Mouse (Mus musculus) C2C12 (cell line): ENCODE measurements around the gene Mogat2. TPM values are rescaled to one million over a fixed set of nuclear protein-coding genes. Genes with fewer than 3 reads are reported as not detected.

ENCODE experiments used
- H3K27me3 ChIP-seq: one replicate; pipeline ENCODE4 v1.6.1; 2011; ENCODE audit not compliant: control insufficient read depth, insufficient read depth, insufficient read length
- H3K36me3 ChIP-seq: one replicate; pipeline ENCODE4 v1.6.1; 2011; ENCODE audit not compliant: control insufficient read depth, insufficient read depth
- H3K4me3 ChIP-seq: one replicate; pipeline ENCODE4 v1.5.1; 2011; ENCODE audit warnings: mild to moderate bottlenecking, control low read depth; ENCODE audit not compliant: poor library complexity, insufficient read depth, severe bottlenecking
- H3K79me2 ChIP-seq: one replicate; pipeline ENCODE4 v1.6.1; 2011; ENCODE audit not compliant: control insufficient read depth, insufficient read depth
- H3K79me3 ChIP-seq: one replicate; pipeline ENCODE4 v1.6.1; 2011; ENCODE audit warnings: low read depth, control low read depth
- H3ac ChIP-seq: one replicate; pipeline ENCODE3; 2011; ENCODE audit warnings: low read depth; ENCODE audit not compliant: control insufficient read depth, insufficient read length
- CEBPB ChIP-seq: IDR thresholded peaks from one replicate; pipeline ENCODE4 v1.6.1; 2011; ENCODE audit warnings: low read depth, mild to moderate bottlenecking, control low read depth, moderate library complexity
- CTCF ChIP-seq: IDR thresholded peaks from one replicate; pipeline ENCODE4 v1.5.1; 2011; ENCODE audit not compliant: control insufficient read depth, insufficient read depth, insufficient read length
- FOSL1 ChIP-seq: IDR thresholded peaks from one replicate; pipeline ENCODE4 v1.8.0; 2011; ENCODE audit warnings: mild to moderate bottlenecking, low read length; ENCODE audit not compliant: poor library complexity, insufficient read depth, severe bottlenecking
- MAX ChIP-seq: IDR thresholded peaks from one replicate; pipeline ENCODE4 v1.6.1; 2011; ENCODE audit warnings: mild to moderate bottlenecking, control low read depth
- MYOD1 ChIP-seq: IDR thresholded peaks from one replicate; pipeline ENCODE4 v1.6.1; 2011; ENCODE audit warnings: low read depth; ENCODE audit not compliant: control insufficient read depth, insufficient read length
- MYOG ChIP-seq: IDR thresholded peaks from one replicate; pipeline ENCODE4 v1.6.1; 2011; ENCODE audit not compliant: control insufficient read depth, insufficient read length; ENCODE audit errors: extremely low read depth
- USF1 ChIP-seq: IDR thresholded peaks from one replicate; pipeline ENCODE4 v1.6.1; 2011; ENCODE audit warnings: low read depth, mild to moderate bottlenecking, control low read depth, moderate library complexity
- polyA plus RNA-seq: library from polyadenylated mRNA; unstranded; fragments of >200 nt; fragmentation: generic; extraction: Trizol; gene quantifications from one replicate; pipeline ENCODE4 v1.2.1, GENCODE M21; 2012; ENCODE audit warnings: missing spikeins

Gene Mogat2
- polyA plus RNA-seq, 1 experiment: 0.77 TPM

- Histone ChIP-seq H3K79me2 (peaks cover 39% of the 10 kb centered on the region), H3K27me3 (no peaks in the 10 kb centered on the region), H3ac (peak within 1 kb of the TSS; percentile 64), H3K36me3 (no peaks in the 10 kb centered on the region), H3K4me3 (peak within 1 kb of the TSS; percentile 43), H3K79me3 (peaks cover 18% of the 10 kb centered on the region)
- TF ChIP-seq MAX: no peak
- no peak for TF ChIP-seq FOSL1
- no peak for TF ChIP-seq CTCF
- no peak for TF ChIP-seq USF1
- TF ChIP-seq CEBPB: no peak
- TF ChIP-seq MYOG: no peak
- TF ChIP-seq MYOD1: no peak
Measured at GRCm38 (mm10) chr7:99267251-99267896, 29.0 kb upstream of the Mogat2 start, which contains the start of gene Map6. TSS of gene Map6 (plus strand) at chr7:99267447.

- no peaks in the 10 kb centered on the region for H3K36me3 ChIP-seq
- TF ChIP-seq MYOD1: no peak
- no peak for TF ChIP-seq MAX
- TF ChIP-seq CEBPB: no peak
- TF ChIP-seq USF1: no peak
- TF ChIP-seq MYOG: no peak
- no peak for TF ChIP-seq FOSL1
- no peak for TF ChIP-seq CTCF
- H3K27me3 ChIP-seq: no peaks in the 10 kb centered on the region
- peaks cover 1% of the 10 kb centered on the region for H3K79me3 ChIP-seq
- H3K79me2 ChIP-seq: peaks cover 12% of the 10 kb centered on the region
- H3ac ChIP-seq: no peak overlapping the region
- H3K4me3 ChIP-seq: no peak overlapping the region
Measured at GRCm38 (mm10) chr7:99264597-99264996, 26.2 kb upstream of the Mogat2 start.

- H3ac ChIP-seq: no peak overlapping the region
- H3K36me3 ChIP-seq: no peaks in the 10 kb centered on the region
- H3K79me2 ChIP-seq: peaks cover under 1% of the 10 kb centered on the region
- H3K79me3 ChIP-seq: peaks cover under 1% of the 10 kb centered on the region
- no peaks in the 10 kb centered on the region for H3K27me3 ChIP-seq
- no peak for TF ChIP-seq CTCF
- TF ChIP-seq MYOD1: no peak
- no peak for TF ChIP-seq MYOG
- no peak for TF ChIP-seq MAX
- no peak for TF ChIP-seq USF1
- no peak for TF ChIP-seq CEBPB
- TF ChIP-seq FOSL1: no peak
- no peak overlapping the region for H3K4me3 ChIP-seq
Measured at GRCm38 (mm10) chr7:99263509-99263908, 25.1 kb upstream of the Mogat2 start.

GRCm38 (mm10) chr7:99261900-99262299, 23.5 kb upstream of the Mogat2 start:
- H3K27me3 ChIP-seq: no peaks in the 10 kb centered on the region
- no peaks in the 10 kb centered on the region for H3K79me2 ChIP-seq
- no peaks in the 10 kb centered on the region for H3K36me3 ChIP-seq
- H3ac ChIP-seq: no peak overlapping the region
- H3K79me3 ChIP-seq: no peaks in the 10 kb centered on the region
- TF ChIP-seq CEBPB: no peak
- TF ChIP-seq USF1: no peak
- TF ChIP-seq MYOD1: no peak
- no peak for TF ChIP-seq MYOG
- TF ChIP-seq CTCF: no peak
- no peak for TF ChIP-seq FOSL1
- no peak for TF ChIP-seq MAX
- H3K4me3 ChIP-seq: no peak overlapping the region

GRCm38 (mm10) chr7:99255006-99255405, 16.6 kb upstream of the Mogat2 start:
- no peaks in the 10 kb centered on the region for H3K79me3 ChIP-seq
- no peak overlapping the region for H3ac ChIP-seq
- no peaks in the 10 kb centered on the region for H3K27me3 ChIP-seq
- H3K36me3 ChIP-seq: no peaks in the 10 kb centered on the region
- H3K79me2 ChIP-seq: no peaks in the 10 kb centered on the region
- TF ChIP-seq FOSL1 (no peak), CTCF (no peak), MAX (no peak), CEBPB (no peak), MYOD1 (no peak)
- no peak overlapping the region for H3K4me3 ChIP-seq

GRCm38 (mm10) chr7:99250386-99250785, 12.0 kb upstream of the Mogat2 start:
- Histone ChIP-seq H3K79me3 (no peaks in the 10 kb centered on the region), H3K4me3 (no peak overlapping the region), H3ac (no peak overlapping the region), H3K79me2 (no peaks in the 10 kb centered on the region), H3K27me3 (peaks cover 3% of the 10 kb centered on the region), H3K36me3 (no peaks in the 10 kb centered on the region)
- TF ChIP-seq USF1: no peak
- TF ChIP-seq FOSL1: no peak
- no peak for TF ChIP-seq MAX
- TF ChIP-seq CTCF: no peak
- no peak for TF ChIP-seq MYOD1
- TF ChIP-seq MYOG: no peak
- TF ChIP-seq CEBPB: no peak
